Mouse (Mus musculus) Muller cell, postnatal 12 days (primary cell): Measurements from ENCODE around the gene Inpp5k.
"Not testable (repeated sequence)": the region's sequence is repeated elsewhere in the genome, so short reads cannot be mapped to it uniquely, and the experiment has no call there.

Experiments used
- DNase-seq: peaks from one replicate; pipeline ENCODE4 v3.0.0-alpha.2; 2015; ENCODE audit errors: inconsistent ontology term

Inpp5k gene

DNA sequence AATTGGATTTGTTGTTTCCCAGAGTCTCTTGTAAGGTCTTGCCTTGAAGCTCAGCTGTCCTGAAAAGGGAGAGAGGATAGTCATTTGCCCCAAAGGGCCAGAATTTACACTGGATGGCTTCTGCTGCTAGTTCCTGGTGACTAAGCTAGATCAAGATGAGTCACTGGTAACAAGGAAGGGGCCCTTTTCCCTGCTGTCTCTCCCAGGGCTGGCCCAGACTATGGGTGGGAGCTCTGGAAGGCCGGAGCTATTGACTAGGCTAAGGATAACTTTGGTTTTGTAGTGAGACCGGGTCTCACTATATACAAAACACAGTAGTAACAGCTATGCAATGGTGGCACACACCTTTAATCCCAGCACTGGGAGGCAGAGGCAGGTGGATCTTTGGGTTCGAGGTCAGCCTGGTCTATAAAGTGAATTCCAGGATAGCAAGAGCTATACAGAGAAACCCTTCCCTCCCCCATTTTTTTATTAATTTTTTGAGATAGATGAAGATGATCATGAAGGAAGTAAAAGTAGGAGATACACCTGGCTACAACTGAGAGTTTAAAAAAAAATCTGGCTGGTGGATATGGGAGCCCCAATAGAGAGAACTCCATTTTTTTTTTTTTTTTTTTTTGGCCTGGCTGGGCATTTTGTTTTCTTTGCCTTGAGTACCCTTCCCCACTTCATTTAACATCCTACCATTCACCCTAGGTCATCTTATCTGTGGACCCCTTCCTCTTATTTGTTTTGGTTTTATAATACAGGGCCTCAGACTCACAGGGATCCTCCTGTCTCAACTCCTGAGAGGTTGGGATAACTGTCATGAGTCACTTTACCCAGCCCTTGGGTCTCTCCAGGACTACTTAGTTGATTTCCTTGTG is 47.3 kb downstream of the Inpp5k start:
- DNase-seq = peak; percentile 61

DNA sequence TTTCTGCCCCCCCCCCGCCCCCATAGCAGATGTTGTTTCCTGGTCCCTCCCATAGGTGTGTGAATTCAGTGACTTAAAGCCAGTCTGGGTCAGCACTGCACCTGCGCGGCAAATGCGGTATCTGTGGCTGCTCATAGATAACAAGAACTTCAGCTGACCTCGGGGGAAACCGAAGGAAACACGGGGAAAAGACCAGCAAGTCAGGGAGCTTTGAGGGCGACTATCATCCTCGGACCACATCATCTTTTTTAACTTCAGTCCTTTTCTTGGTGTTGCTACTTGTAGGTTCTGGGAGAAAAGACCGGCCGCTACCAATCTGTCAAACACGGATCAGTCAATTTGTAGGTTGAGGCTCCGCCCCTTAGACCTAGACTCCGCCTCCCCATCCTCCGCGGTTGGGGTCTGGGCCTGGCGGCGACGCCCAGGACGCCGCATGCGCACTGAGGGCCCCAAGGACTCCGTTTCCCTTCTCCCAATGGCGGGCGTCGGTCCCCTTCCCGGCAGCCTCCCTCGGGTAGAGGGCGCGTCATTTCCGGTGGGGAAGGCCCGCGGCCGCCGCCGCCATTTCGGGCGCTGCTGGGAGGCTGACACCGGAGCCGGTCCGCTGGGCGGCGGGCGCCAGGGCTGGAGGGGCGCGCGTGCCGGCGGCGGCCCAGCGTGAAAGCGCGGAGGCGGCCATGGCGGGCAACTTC is 48.1 kb downstream of the Inpp5k start, which contains the start of gene Crk:
Gene Crk, plus strand, starts transcription at position 513 of the 692 bp plus-strand sequence.
- DNase-seq = peak; percentile 99

DNA sequence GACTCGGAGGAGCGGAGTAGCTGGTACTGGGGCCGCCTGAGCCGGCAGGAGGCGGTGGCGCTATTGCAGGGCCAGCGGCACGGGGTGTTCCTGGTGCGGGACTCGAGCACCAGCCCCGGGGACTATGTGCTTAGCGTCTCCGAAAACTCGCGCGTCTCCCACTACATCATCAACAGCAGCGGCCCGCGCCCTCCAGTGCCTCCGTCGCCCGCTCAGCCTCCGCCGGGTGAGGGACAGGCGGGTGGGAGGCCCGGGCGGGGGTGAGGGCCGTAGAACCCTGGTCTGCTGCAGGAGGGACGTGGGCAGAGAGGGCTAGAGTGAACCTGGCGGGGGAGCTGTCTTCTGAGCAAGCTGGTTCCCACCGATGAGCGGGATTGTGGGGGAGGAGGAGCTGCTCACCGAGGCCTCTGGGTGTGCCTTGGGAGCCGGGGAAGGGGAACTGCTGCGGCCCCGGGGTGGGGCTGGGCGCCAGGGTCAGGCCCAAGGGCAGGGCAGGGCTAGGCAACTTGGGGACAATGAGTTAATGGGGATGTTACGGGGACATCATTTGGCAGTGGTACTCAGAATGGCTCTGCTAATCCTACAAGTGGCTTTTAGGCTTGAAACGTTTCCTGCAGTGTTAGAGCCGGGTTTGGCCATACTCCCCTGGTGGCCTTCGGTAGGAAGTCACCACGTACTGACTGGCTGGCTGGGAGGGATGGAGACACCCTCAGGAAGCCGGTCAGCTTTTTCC is 48.8 kb downstream of the Inpp5k start:
- DNase-seq = peak; percentile 62

DNA sequence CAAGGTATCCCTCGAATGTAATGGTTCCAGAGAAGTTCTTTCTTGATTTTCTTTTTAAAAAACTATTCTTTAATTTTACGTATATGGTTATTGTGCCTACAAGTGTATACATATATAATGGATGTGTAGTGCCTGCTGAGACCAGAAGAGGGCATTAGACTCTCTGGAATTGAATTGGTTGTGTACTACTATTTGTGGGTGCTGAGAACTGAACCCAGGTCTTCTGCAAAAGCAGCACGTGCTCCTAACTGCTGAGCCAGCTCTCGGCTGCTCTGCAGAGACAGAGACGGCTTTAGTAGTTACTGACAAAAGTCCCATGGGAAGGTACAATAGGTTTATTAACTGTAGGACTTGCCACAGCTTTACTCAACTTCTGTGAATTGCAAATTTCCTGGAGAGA is 53.7 kb downstream of the Inpp5k start:
- no peak for DNase-seq

DNA sequence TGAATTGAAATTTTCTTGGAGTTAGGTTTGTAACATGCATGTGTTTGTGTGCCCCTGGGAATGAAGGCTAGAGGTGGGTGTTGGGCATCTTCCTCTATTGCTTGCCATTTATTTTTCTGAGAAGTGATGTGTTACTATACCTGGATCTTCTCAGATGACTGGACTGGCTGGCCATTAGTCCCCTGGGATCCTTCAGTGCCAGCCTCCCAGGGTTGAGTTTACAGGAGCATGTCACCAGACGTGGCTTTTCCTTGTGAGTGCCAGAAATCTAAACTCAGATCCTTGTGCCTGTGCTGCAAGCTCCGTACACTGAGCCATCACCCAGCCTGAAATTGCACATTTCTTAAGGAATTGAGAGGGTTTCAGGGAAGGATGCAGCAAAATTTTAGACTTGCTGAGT is 54.2 kb downstream of the Inpp5k start:
- DNase-seq = no peak

DNA sequence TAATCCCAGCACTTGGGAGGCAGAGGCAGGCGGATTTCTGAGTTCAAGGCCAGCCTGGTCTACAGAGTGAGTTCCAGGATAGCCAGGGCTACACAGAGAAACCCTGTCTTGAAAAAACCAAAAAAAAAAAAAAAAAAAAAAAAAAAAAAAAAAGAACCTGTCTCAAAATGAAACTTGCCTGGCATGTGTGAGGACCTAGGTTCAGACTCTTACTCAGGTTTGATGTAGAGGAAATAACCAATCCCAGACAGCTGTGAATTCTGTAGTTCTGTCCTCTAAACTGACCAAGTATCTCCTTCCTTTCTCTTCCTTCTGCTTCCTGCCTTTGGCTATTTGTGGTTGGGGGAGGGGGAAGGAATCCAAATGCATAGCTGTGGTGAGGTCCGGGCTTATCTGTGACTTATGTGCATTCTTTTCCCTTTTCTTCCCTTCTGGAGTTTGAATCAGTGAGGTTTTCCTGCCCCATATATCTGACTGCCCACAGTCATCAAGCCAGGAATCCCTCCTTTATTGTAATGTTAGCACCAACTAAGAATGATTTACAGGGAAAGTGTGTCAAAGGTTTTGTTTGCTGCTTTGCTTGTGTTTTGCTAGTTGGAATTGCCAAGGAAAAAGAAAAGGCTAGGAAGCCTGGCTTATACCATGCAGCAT is 56.7 kb downstream of the Inpp5k start:
- DNase-seq = peak; percentile 87

DNA sequence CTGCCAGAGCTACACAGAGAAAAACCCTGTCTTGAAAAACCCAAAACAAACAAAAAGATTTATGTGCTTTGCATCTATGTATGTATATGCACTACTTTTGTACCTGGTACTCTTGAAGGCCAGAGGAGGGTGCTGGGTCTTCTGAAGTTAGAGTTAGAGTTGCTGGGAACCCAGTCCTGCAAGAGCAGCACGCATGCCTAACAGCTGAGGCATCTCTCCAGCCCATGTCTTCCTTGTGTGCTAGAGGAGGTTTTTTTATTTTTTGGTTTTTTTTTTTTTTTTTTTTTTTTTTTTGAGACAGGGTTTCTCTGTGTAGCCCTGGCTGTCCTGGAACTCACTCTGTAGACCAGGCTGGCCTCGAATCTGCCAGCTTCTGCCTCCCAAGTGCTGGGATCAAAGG is 57.3 kb downstream of the Inpp5k start:
- DNase-seq = no peak

DNA sequence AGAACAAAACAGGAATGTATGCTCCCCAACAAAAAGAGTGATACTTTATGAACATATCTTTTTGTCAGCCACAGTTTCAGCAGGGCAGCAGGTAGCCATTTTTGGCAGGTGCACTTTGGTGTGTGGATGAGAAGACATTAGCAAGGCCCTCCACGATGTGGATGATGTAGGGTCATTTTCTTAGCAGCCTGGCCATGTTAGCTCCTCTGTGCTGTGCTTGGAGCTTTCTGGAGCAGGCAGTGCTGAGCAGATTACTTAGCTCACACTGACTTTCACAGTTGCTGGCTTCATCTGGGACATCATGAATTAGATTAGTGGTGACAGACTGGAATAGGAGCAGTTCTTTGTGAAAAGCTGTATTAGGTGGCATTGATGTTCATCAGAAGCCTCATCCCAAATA is 59.2 kb downstream of the Inpp5k start:
- DNase-seq = no peak

DNA sequence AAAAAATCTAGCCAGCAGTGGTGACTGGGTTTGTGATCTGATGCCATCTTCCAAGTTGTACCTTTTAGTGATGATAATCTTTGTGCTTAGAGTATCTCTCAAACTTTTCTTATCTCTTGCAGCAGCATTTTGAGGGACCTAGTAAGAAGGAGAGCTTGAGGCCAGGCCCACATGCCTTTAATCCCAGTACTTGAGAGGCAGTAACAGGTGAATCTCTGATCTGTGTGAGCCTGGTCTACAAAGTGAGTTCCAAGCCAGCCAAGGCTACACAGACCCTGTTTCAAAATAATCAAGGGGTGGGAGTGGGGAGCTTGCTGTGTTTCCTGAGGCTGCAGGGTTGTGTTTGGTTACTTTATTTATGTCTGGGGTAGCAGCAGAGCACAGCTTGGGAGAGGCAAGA is 60.3 kb downstream of the Inpp5k start:
- no peak for DNase-seq

DNA sequence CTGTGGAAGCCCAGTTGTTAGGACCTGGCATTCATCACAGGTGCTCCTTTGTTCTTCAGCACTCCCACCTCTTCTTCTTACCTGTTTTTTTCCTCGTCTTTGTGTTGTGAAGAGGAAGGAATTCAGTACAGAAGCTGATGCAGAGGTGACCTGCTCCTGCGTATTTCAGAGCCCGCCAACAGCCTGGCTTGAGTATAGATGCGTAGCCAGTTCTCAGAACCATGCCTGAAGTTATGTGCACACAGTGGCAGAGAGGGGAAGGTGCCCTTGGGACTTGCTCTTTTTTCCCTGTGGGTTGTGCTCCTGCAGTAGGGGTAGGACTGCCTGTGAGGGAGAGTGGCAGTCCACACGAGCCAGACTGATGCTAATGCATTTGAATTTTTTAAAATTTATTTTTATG is 62.8 kb downstream of the Inpp5k start:
- DNase-seq = no peak

DNA sequence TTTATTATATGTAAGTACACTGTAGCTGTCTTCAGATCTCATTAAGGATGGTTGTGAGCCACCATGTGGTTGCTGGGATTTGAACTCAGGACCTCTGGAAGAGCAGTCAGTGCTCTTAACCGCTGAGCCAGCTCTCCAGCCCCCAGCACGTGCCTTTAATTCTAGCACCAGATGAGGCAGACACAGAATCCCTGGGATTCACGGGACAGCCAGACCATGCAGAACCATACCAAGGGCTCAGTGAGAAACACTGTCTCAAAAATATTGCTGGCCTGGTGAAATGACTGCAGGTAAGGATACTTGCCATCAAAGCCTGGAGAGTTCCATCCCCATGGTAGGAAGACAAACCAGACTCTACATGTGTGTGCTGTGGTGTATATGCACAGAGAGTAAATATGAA is 66.7 kb downstream of the Inpp5k start:
- DNase-seq = not testable (repeated sequence)
